Mouse (Mus musculus) megakaryocyte, embryonic 14.5 days (primary cell): Measurements from ENCODE around the gene Tex30.
"Not testable (repeated sequence)": the region's sequence is repeated elsewhere in the genome, so short reads cannot be mapped to it uniquely, and the experiment has no call there.

ENCODE experiments used
- FLI1 ChIP-seq: IDR thresholded peaks from 2 replicates; pipeline ENCODE4 v1.6.1; 2012; ENCODE audit warnings: low read length, inconsistent platforms, mixed read lengths
- GATA1 ChIP-seq: IDR thresholded peaks from 3 replicates; pipeline ENCODE4 v1.6.1; 2012; ENCODE audit warnings: mixed read lengths, low read length, inconsistent platforms, borderline replicate concordance

GRCm38 (mm10) chr1:44045689-44046088 lies 56.6 kb downstream of the Tex30 start:
- TF ChIP-seq GATA1, FLI1: not testable (repeated sequence)
